Mouse (Mus musculus): ENCODE measurements around the gene Armh1.

DNA sequence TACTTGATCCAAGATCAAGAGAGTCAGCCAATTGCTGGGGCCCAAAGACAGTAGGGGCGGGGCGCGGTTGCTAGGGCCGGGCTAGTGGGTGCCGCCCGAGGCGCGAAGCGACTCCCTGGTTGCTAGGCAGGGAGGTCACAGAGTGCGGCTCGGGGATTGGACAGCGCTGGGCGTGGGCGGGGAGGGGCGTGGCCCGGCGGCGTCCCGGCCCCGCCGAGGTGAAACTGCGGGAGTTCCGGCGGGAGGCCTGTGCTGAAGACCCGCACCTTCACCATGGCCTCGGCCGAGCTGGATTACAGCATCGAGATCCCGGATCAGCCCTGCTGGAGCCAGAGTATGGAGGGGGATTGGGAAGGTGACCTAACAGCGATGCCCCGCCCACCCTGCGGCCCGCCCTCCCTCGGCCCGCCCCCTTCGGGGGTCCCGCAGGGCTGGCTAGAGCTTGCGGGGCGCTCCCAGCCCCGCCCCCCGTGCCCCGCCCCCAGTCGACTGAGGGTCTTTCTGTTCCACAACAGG, at the start of gene Armh1, which contains the start of gene Tmem53:
- TF ChIP-seq CTCF (IDR thresholded peaks at IDR 0.05; ENCODE audit: borderline replicate concordance, extremely low read depth, insufficient read depth, insufficient read length) (no peak), POLR2A (IDR thresholded peaks at IDR 0.05; ENCODE audit: borderline replicate concordance, extremely low read depth, insufficient read depth, insufficient read length, poor library complexity, severe bottlenecking) (no peak)

Measured in brain, embryonic 14.5 days (tissue).